Mouse (Mus musculus) bone marrow, adult 2 months (tissue): ENCODE results near the gene P3h2. TPM values are rescaled to one million over a fixed set of nuclear protein-coding genes. Genes with fewer than 3 reads are reported as not detected.

Experiments
- H3K27ac ChIP-seq: fragments of 200-500 bp; 2 replicates; pipeline ENCODE4 v1.5.1; 2012; ENCODE audit warnings: low read depth, mild to moderate bottlenecking, control low read depth, inconsistent platforms, low read length; ENCODE audit not compliant: control insufficient read depth, poor library complexity, insufficient read depth
- H3K4me1 ChIP-seq: fragments of 200-500 bp; 2 replicates; pipeline ENCODE4 v1.6.1; 2011; ENCODE audit warnings: low read length; ENCODE audit not compliant: control insufficient read depth, insufficient read depth
- H3K4me3 ChIP-seq: fragments of 200-500 bp; replicated peaks from 2 replicates; pipeline ENCODE3; 2011; ENCODE audit warnings: mild to moderate bottlenecking, low read depth, low read length, control low read depth; ENCODE audit not compliant: control insufficient read depth
- CTCF ChIP-seq: fragments of 200-500 bp; IDR thresholded peaks from 2 replicates; pipeline ENCODE4 v1.5.1; 2011; ENCODE audit warnings: low read length, control low read depth; ENCODE audit not compliant: control insufficient read depth, insufficient read depth
- POLR2A ChIP-seq: fragments of 200-500 bp; IDR thresholded peaks from 2 replicates; pipeline ENCODE4 v1.6.1; 2011; ENCODE audit warnings: low read depth, mild to moderate bottlenecking, control low read depth, low read length, borderline replicate concordance; ENCODE audit not compliant: control insufficient read depth
- WGBS: fragments of 180-500 bp; shearing (Covaris S2); methylation state at CpG from one replicate; pipeline ENCODE4 v1.1.7; 2018; 5-methylcytosine and 5-hydroxymethylcytosine counted together
- polyA plus RNA-seq: library from polyadenylated mRNA; stranded (reverse); fragments of >200 nt; gene quantifications from 2 replicates; pipeline ENCODE4 v1.2.4, GENCODE M21; 2011; ENCODE audit warnings: low replicate concordance; ENCODE audit not compliant: missing spikeins, insufficient read depth, insufficient read length

P3h2 gene
- polyA plus RNA-seq, 1 experiment = 1.8 TPM

GRCm38 (mm10) chr16:26035079-26035478 lies 70.5 kb downstream of the P3h2 start:
- no peak overlapping the region for H3K27ac ChIP-seq
- 70% methylated on average over 5 of the region's 5 CpGs for WGBS
- no peaks in the 10 kb centered on the region for H3K4me1 ChIP-seq
- H3K4me3 ChIP-seq = no peak overlapping the region
- TF ChIP-seq POLR2A (no peak), CTCF (no peak)

GRCm38 (mm10) chr16:26029424-26030012 lies 76.1 kb downstream of the P3h2 start:
- no peak for TF ChIP-seq POLR2A
- TF ChIP-seq CTCF = no peak
- H3K4me3 ChIP-seq = no peak overlapping the region
- no peak overlapping the region for H3K27ac ChIP-seq
- WGBS = 72% methylated on average over 2 of the region's 2 CpGs
- no peaks in the 10 kb centered on the region for H3K4me1 ChIP-seq

GRCm38 (mm10) chr16:26026416-26026815 lies 79.2 kb downstream of the P3h2 start:
- Histone ChIP-seq H3K4me1 (no peaks in the 10 kb centered on the region), H3K27ac (no peak overlapping the region), H3K4me3 (no peak overlapping the region)
- 75% methylated on average over 3 of the region's 3 CpGs for WGBS
- TF ChIP-seq POLR2A (no peak), CTCF (no peak)

- no peak overlapping the region for H3K27ac ChIP-seq
- H3K4me1 ChIP-seq = no peaks in the 10 kb centered on the region
- H3K4me3 ChIP-seq = no peak overlapping the region
- no peak for TF ChIP-seq POLR2A
- no peak for TF ChIP-seq CTCF
- WGBS = 78% methylated on average over 5 of the region's 5 CpGs
Observed at GRCm38 (mm10) chr16:26024543-26024942, 81.0 kb downstream of the P3h2 start.

- Histone ChIP-seq H3K4me3 (no peak overlapping the region), H3K27ac (no peak overlapping the region), H3K4me1 (no peaks in the 10 kb centered on the region)
- 80% methylated on average over 4 of the region's 4 CpGs for WGBS
- TF ChIP-seq POLR2A = no peak
- TF ChIP-seq CTCF = no peak
Observed at GRCm38 (mm10) chr16:26023352-26023751, 82.2 kb downstream of the P3h2 start.

- no peaks in the 10 kb centered on the region for H3K4me1 ChIP-seq
- 39% methylated on average over 2 of the region's 2 CpGs for WGBS
- TF ChIP-seq POLR2A (no peak), CTCF (no peak)
- H3K27ac ChIP-seq = no peak overlapping the region
- H3K4me3 ChIP-seq = no peak overlapping the region
Observed at GRCm38 (mm10) chr16:26021759-26022158, 83.8 kb downstream of the P3h2 start.

- WGBS = 79% methylated on average over 3 of the region's 3 CpGs
- H3K4me3 ChIP-seq = no peak overlapping the region
- H3K4me1 ChIP-seq = no peaks in the 10 kb centered on the region
- H3K27ac ChIP-seq = no peak overlapping the region
- TF ChIP-seq CTCF (no peak), POLR2A (no peak)
Observed at GRCm38 (mm10) chr16:26005811-26006210, 99.8 kb downstream of the P3h2 start.

- Histone ChIP-seq H3K27ac (no peak overlapping the region), H3K4me3 (no peak overlapping the region), H3K4me1 (no peaks in the 10 kb centered on the region)
- TF ChIP-seq POLR2A (no peak), CTCF (no peak)
- WGBS = 69% methylated on average over 4 of the region's 4 CpGs
Observed at GRCm38 (mm10) chr16:26003261-26003660, 102.3 kb downstream of the P3h2 start.

GRCm38 (mm10) chr16:26002848-26003247 lies 102.7 kb downstream of the P3h2 start:
- TF ChIP-seq POLR2A (no peak), CTCF (no peak)
- Histone ChIP-seq H3K27ac (no peak overlapping the region), H3K4me1 (no peaks in the 10 kb centered on the region), H3K4me3 (no peak overlapping the region)
- WGBS = 82% methylated on average over 9 of the region's 9 CpGs
